Mouse (Mus musculus) layer of hippocampus, adult 8-10 months (tissue): ENCODE measurements at regions not wholly inside any gene's neighbourhood (a gene's known extent, or its start where the extent isn't known, plus 50 kb on each side); places are given as distances from the start of the nearest gene placed in this dataset.
A peak's percentile ranks its signal among the peaks of the same experiment; 100 is the strongest.

Source experiments
- DNase-seq, 2 experiments: peaks; one replicate each; pipeline ENCODE4 v3.0.0; 2022; ENCODE audit warnings: low spot score in 2 of 2

GRCm38 (mm10) chr12:118659240-118660120, 186.6 kb upstream of the Sp8 start:
- DNase-seq = no peak

GRCm38 (mm10) chr12:118650483-118651160, 195.5 kb upstream of the Sp8 start:
- no peak for DNase-seq

- no peak for DNase-seq
These were observed 196.7 kb upstream of the Sp8 start for GRCm38 (mm10) chr12:118649323-118649973.

DNA sequence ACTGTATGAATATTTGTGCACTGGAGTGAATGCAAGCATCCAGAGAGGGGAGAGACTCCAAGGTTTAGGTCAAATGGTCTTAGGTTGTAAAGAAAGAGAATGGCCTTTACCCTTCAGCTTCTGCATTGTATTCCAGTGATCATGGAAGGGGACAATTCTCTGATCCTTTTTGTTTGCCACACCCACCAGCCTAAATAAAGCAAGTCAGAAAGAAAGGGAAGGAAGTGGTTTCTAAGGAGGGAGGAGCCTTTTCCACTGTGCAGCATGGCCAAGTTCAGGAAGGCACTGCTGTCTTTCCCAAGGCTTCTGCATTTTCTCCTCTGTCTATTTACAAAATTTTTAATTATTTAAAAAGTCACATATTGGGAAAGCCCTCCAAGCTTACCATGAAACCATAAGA, 197.5 kb upstream of the Sp8 start:
- no peak for DNase-seq

DNA sequence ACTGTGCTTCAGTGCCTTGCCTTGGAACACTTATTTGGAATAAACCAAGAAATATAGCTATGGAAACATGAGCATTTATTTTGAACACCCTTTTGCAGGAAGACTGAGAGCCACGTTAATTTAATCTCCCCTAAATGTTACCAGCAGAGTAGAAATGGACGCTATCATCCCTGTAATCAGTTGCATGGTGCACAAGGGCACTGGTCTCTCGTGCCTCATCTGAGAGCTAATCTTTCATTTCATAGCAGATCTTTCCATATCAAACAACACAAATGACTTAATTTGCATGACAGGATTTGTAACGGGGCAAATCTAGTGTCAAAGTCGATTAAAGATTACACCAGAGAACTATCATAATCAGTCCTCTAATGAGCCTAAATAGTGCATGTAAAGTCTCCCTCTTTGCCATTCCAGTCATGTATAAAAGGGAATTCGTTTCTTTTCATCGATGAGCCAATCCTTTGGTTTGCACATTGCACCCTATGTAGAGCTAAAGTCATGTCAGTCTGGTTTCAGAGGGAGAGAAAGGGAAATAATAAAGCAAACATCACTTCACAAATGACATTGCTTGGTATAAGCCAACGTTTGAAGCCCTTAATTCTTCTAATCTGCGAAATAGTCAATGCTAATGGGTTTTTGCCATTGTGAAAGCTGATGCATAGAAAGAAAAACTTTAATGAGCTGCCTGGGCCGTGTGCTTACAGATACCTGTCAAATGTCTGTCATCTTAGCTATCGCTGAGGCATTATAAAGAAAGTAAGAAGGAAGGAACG, 198.7 kb upstream of the Sp8 start:
- no peak for DNase-seq

- no peak for DNase-seq
These were observed 205.2 kb upstream of the Sp8 start for GRCm38 (mm10) chr12:118640925-118641324.

DNA sequence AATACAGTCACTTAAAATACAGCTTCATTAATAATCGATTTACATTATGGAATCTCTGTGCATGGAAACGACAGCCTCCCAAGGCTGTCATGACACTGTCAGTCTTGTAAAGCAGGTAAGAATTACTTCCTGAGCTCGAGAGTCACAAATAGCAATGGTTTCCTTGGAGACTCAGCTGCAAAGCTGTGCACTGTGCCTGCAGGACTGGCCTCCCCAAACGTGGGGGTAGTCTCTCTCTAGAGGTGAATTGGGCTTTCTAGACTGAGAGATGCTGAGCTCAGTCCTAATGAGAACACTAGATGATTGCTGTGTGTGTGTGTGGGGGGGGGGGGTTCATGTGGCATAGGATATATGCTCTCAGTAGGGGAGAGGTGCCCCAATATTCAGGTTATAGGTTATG, 208.9 kb upstream of the Sp8 start:
- DNase-seq = no peak

DNA sequence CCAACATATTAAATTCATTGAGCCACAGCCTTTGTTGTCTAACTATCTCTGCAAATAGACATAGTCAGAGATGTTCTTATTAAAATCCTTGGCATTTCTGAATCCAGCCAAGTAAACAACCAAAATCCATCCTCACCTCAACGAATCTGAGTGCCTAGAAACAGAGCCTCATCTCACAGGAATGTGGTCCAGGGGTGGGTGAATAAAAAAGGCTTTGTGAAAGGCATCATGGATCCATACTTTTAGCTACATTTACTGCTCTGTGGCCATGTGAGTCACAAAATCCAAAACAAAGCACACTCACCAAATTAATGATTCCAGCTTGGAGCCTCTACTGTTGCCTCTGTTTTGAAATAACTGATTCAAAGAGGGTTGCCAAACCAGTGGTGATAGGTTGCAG, 210.7 kb upstream of the Sp8 start:
- no peak for DNase-seq

DNA sequence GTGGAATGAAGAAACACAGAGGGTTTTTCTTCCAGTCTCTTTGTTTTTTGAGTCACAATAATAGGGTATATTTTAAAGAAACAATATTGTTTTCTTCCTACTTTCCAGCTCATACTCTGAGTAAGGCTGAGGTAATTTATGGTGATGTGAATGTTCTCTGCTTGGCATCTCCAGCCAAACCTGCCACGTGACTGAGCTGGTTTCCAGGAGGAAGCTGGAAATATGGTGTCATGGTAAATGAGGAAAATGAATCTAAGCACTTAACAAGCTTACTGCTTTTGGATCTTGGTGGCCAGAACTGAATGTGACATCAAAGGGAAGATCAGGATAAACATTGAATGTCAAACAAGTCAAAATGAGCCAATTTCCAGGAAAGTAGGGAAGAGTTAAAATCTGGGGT, 215.8 kb upstream of the Sp8 start:
- DNase-seq = no peak

- no peak for DNase-seq
These were observed 224.2 kb upstream of the Sp8 start for GRCm38 (mm10) chr12:118621697-118622485.

DNA sequence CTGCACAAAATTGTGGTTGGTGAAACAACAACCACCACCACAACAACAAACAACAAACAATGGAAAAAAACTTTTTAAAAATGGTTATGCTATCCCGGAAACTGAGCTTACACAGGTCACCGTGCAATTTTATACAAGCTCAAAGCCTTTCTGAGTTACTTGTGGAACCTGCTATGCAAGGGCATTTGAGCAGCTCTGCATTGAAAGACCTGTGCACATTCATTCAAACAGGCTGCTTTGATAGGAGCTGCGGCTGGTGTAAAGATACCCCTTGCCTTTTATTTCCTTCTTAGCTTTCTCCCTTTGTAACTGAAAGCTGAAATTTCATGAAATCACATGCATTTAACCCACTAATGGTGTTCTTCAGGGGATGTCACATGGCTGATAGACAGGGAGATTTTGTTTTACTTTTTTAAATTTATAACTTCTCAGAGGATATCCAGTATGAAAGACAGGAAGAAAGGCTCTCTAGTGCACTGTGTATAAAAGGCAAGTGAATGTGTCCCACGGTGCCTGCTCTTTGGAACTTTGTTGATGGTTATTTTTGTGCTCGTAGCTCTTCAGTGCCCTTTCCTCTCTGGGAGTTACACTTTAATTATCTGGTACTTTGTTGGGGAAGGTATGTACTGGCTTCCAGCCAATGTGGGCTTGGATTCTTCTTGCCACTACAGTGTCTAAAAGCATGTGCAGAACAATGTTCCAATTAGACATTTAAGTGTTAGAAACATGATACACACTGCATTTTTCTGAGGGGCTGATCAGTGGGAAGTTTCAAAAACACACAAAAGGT, 225.1 kb upstream of the Sp8 start:
- no peak for DNase-seq

- no peak for DNase-seq
These were observed 249.1 kb upstream of the Sp8 start for GRCm38 (mm10) chr12:118597015-118597414.

DNA sequence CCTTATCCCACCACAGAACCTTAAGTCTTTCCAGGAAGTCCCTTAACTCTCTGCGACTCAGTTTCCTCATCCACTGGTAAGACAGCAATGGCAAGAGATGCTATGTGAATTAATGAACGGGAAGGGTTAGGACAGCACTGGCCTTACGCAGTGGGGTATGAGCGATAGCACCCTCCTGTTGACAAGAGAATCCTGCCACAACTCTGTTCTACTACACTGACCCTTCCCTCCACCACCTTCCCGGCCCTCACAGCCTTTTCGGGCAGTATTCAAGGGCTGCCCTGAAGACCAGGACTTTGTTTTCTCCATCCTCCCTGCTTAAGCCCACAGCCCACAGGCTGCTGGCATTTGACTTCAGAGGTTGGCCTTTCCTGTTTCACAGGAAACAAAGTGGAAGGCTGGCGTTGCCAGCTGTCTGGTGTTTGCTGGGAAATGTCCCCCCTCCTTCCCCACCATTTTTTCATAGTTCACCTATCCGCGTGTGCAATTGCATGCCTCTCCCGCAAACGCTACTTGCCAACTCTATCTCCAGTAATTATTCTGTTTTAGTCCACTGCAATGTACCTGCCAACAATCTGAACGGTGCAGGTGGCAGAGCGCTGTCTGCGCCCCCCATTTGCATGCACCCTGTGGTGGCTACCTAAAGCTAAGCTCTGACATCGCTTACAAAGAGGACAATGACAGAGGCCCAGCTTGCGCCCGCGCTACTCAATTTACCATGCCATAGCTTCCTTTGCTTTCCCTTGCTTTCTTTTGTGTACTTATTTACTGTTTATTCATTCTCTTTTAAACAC, 251.2 kb upstream of the Sp8 start:
- DNase-seq = no peak

DNA sequence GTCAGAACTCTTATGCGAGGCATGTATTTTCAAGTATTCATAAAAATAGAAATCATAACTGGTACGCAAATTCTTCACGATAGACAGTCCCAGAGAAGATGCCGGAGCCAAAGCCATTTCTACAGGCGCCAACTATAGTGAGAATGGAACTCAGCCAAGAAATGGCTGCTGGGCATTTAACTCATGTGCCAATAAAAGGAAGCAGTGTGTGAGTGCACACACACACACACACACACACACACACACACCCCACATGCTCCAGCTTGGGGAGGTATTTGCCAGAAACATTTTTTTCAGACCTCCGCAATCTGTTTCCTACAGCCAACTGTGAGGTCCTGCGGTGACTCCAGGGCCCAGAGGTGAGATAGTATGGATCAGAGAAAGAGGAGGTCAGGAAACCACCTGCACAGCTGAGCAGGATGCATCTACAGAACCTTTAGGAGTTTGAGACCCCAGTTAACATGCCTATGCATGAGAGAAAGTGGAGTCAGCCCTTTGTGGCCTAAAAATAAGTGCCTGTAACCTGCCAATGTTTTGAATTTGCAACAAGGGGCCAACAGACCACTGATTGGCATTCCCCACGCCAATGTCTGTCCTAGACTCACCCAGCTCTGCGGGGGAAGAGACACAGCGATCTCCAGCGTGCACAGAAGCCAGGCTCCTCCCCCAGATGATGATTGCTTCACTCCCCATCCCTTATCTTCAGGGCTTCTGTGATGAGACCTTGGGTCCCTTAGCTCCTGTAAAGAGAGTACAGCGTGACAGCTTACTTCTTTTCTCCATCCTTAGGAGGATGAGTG, 262.1 kb upstream of the Sp8 start:
- no peak for DNase-seq

GRCm38 (mm10) chr12:118569811-118570210, 268.6 kb upstream of the Sp4 start:
- peak; percentile 4 to 9 for DNase-seq

GRCm38 (mm10) chr12:118566681-118567080, 265.4 kb upstream of the Sp4 start:
- no peak for DNase-seq

DNA sequence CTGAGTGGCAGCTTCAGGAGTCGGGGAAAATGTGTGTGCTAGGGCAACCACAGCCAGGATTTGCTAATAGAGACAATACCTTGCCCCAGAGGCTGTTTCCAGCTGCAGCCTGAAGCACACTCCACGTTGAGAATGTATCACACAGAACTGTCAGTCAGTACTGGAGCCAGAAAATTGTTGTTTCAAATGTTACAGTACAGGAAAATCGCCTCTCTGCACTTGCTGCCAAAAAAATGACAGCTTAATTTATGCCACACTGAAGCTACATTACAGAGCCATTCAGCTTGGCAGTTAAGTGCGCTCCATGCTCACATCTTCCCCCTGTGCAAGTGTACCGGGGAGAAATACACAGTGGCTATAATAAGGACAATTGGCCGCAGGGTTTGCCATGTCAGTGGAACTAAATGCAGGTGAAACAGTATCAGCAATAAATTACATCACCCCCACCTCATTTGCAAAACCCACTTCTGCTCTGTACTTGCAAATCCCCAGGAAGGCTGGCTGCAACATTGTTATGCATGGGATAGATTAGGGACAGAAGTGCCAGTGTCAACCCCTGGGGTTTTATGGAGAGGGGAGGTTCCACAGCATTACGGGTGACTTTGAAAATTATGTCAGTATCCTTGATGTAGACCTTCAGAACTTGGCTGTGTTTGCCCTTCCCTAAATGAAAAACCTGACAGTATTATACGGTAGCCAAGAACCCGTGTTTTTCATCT, 263.3 kb upstream of the Sp4 start:
- DNase-seq = no peak

DNA sequence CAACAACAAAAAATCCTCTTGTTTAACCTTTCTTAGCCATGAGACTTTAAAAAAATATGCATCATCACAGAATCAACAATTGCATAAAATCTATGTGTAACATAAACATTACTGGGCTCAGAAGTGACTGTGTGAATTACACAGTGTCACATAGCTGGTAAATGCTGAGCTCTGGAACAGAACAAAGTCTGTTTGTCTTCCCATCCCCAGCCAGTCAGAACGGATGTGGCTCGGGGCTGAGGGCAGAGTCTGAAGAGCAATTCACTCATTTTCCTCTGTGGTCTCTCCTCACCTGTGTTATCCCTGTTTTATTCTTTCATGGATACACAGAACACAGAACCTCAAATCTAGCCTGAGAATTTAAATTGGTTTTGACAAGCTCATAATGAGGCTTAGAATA, 261.0 kb upstream of the Sp4 start:
- no peak for DNase-seq
